Mouse (Mus musculus): ENCODE data around the gene Ciao2b.

GRCm38 (mm10) chr8:104630574-104630973, 11.2 kb downstream of the Ciao2b start:
- TF ChIP-seq POLR2A (IDR thresholded peaks at IDR 0.05; ENCODE audit: insufficient read depth, low read length) (no peak), CTCF (IDR thresholded peaks at IDR 0.05; ENCODE audit: low read depth, low read length) (no peak), EP300 (IDR thresholded peaks at IDR 0.05; ENCODE audit: insufficient read depth, low read depth, low read length) (no peak)

All from ES-Bruce4 (cell line).